Mouse (Mus musculus): ENCODE measurements around the gene Pyroxd1.
"Not testable (repeated sequence)": the region's sequence is repeated elsewhere in the genome, so short reads cannot be mapped to it uniquely, and the experiment has no call there.

Gene Pyroxd1

DNA sequence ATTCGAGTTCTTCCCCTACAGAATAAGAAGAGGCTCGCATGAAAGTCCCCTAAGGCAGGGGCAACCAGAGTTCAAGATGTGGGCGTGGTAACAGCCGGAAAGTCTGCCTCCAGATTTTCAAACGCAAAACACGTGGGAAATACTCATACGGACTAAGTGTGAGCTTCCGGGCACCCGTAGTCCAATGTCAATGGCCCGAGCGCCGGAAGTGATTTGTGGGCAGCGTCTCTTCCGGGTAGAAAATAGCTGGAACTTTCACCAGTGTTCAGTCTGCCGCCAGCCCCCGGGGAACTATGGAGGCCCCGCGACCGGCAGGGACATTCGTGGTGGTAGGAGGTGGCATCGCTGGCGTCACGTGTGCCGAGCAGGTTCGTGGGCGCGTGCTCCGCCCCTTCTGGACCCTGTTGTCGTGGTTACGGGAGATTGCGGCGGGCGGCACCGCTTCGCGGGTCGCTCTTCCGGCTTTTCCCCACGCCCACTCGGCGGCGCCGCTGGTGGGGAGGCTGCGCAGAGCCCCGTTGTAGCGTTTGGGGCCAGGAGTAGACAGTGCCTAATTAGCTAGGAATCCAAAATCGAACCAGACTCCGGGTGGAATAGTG, at the start of gene Pyroxd1:
TSS of gene Pyroxd1 (plus strand) at position 215 of the 599 bp plus-strand sequence.
- peak; percentile 91 for DNase-seq

- no peak for DNase-seq
Measured at GRCm38 (mm10) chr6:142298098-142298497, 47.4 kb upstream of the Pyroxd1 start, which contains the start of gene Iapp. Iapp (plus strand) TSS chr6:142298423.

- DNase-seq: no peak
Measured at GRCm38 (mm10) chr6:142305076-142305475, 40.4 kb upstream of the Pyroxd1 start.

DNA sequence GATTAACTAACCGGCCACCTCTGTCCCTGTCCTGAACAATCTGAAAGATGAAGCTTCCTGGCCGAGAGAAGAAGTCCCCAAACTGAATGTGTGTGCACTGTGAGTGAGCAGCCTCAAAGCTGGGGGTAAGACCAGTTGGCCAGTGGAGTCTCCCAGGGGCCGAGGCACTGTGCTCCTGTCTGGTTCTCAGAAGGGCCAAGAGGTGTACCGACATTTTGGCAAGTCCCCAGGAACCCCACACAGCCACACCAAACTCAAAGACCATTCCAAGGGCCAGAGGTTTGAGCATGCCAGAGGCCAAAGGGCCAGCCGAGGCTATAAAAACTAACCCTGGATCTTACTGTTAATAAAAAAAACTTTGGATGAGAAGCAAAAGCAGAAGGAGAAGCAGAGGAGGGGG, 31.2 kb upstream of the Pyroxd1 start:
- DNase-seq: no peak

DNA sequence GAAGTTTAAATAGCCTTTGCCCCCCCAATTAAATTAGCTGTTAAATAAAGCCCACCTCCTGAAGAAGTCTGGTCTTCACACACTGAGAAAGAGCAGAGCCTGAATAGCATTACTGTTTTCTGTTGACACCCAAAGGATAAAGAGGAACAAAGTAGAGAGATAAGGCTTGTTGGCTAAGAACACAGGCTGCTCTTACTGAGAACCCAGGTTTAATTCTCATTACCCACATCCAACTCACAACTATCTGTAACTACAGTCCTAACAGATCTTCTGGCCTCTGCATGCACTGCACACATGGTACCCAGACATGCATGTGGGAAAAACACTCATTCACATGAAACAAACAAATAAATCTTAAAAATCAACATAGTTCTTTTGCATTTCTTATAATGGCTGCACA, 28.3 kb upstream of the Pyroxd1 start:
- no peak for DNase-seq

- DNase-seq: no peak
Measured at GRCm38 (mm10) chr6:142322881-142323280, 22.6 kb upstream of the Pyroxd1 start, which contains the start of gene Slco1a5. Slco1a5 (minus strand) TSS chr6:142322981.

- DNase-seq: no peak
Measured at GRCm38 (mm10) chr6:142326598-142326997, 18.9 kb upstream of the Pyroxd1 start.

- no peak for DNase-seq
Measured at GRCm38 (mm10) chr6:142329201-142329600, 16.3 kb upstream of the Pyroxd1 start.

DNA sequence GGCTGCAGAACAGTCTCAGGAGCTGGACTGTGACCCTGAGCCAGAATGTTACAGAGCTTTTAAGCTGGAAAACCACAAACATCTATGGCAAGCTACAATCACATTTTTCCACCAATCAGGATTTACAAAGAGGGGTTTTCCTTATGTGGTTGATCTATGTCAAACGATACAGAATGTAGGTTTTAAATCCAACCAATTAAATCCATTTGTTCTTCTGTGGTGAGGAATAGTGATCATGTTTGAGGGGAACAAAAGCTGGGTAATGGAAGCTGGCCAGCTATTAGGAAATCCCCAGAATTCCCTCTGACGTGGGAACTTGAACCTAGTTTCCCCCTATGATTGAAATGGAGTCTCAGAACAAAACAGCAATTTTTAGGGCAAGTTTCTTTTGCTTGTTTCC, 6.5 kb upstream of the Pyroxd1 start:
- DNase-seq: no peak

GRCm38 (mm10) chr6:142339576-142339975, 5.9 kb upstream of the Pyroxd1 start:
- DNase-seq: no peak

DNA sequence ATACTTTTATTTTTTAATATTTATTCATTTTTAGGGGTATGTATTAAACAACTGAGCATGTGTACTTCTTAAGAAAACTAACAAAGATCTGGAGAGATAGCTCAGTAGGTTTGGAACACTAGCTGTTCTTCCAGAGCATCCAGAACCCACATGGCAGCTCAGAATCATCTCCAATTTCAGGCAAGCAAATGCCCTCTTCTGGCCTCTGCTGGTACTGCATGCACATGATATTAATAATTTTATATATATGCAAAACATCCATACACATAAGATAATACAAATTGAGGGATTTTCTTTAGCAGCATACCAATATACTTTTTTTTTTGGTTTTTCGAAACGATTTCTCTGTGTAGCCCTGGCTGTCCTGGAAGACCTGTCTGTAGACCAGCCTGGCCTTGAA, 1.9 kb upstream of the Pyroxd1 start:
- peak; percentile 74 for DNase-seq

DNA sequence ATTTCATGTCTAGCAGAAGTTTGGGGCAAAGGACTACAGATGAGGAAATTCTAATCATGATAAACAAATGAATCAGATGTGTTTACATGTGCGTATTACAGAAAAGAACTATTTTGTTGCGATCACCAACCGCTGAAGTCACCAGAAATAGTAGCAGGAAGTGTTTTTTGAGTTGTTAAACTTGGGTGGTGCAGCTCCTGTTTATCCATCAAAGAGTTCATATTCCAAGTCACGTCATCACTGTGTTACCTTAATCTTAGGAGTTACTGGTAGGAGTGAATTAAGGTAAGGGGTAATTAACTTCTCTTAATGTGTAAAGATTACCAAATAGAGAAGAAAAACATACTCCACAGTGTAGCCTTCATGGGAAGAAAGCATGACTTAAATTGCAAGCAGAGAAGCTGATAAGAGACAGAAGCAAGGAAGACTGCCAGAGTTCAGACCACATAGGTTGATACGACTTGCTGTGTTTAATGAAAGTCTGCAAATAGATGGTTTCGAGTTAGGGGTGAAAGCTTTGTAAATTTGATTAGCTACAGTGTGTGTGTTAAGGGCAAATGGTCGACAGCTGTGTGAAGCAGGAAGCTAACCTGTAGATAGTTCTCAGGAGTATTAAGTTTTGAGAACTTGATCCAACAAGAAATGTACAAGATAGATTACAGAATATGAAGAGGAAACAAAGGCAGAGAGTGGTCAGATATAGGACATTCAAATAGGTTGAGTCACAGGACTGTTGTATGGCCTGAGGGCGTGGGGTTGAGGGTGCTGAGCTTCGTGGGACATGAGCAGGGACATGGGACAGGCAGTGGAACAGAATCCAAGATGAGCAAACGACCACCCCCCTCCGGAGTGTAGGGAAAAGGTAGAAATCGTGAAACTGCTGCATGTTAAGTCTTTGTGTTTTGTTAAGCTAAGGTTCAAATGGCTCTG, 992 bp downstream of the Pyroxd1 start:
- no peak for DNase-seq

GRCm38 (mm10) chr6:142347431-142348385, 2.3 kb downstream of the Pyroxd1 start:
- DNase-seq: no peak

DNA sequence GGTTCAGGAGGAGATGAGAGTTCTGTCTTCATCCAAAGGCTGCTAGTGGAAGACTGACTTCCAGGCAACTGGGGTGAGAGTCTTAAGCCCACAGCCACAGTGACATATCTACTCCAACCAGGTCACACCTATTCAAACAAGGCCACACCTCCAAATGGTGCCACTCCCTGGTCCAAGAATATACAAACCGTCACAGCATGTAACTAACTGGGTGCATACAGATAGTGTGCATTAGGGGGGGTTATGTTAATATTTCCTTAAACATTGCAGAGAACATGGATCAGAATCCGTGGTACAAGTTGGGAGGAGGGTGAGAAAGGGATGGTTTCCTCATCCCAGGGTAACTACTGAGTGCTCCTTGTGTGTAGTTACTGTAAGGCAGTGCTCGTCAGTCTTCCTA, 6.6 kb downstream of the Pyroxd1 start:
- not testable (repeated sequence) for DNase-seq

GRCm38 (mm10) chr6:142357106-142357505, 11.7 kb downstream of the Pyroxd1 start:
- DNase-seq: no peak

DNA sequence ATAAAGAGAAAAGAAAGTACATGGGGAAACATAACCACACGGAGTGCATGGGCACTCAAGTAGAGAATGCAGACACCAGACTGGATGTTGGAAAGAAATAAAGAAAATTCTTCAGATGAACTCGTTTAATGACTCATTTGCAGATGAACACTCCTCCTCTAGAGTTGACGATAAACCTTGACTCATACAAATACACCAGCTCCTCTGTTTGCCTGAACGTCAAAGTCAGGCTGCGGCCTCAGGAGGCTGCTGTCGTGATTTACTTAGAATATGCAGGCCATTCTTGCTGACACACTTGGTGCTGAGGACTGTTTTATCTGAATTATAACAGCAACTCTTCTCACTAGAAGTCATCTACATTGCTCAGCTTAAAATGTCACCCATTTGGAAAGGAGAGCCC, 16.6 kb downstream of the Pyroxd1 start:
- no peak for DNase-seq

- DNase-seq: peak; percentile 33
Measured at GRCm38 (mm10) chr6:142363019-142363576, 17.6 kb downstream of the Pyroxd1 start.

- no peak for DNase-seq
Measured at GRCm38 (mm10) chr6:142365742-142366472, 20.5 kb downstream of the Pyroxd1 start.

GRCm38 (mm10) chr6:142366473-142367018, 21.1 kb downstream of the Pyroxd1 start:
- no peak for DNase-seq

GRCm38 (mm10) chr6:142367565-142367964, 22.1 kb downstream of the Pyroxd1 start:
- DNase-seq: no peak

- no peak for DNase-seq
Measured at GRCm38 (mm10) chr6:142369568-142369967, 24.1 kb downstream of the Pyroxd1 start.

Measured in thymus, postnatal 4 days (tissue).